Mouse (Mus musculus): ENCODE data around the gene Gm42372. TPM values are rescaled to one million over a fixed set of nuclear protein-coding genes. Genes with fewer than 3 reads are reported as not detected.

Gene Gm42372
- polyA plus RNA-seq, 1 experiment from 2014 or later: 0.17 TPM

DNA sequence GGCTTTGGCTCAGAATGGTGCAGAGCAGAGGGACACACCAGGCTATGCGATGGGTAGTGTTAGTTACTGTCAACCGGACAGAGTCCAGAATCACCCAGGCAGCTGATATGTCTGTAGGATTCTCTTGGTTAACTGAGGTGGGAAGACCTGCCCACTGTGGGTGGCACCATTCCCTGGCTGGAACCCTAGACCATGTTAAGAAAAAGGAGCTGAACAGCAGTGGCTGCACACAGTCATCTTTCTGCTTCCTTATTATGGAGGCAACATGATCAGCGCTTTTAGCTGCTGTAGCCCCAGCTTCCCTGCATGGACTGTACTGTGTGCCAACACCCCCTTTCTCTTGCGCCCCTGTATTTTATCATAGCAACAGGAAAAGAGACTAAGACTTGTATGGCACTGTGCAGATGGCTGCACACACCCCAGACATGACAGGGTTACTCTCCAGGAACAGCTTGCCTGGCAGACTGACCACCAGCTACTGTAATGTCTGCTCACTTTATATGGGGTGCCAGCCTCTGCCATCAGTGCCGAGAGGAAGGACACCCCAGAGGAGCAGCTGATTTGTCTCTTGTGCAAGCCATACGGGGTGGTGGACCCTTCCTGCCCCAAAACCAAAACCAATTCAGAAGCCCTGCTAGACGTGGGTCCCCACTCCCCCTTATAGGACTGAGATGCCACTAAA, 29.2 kb downstream of the Gm42372 start:
- 93% methylated on average over 7 of the region's 7 CpGs for WGBS
- Histone ChIP-seq H3K9ac (no peak overlapping the region), H3K36me3 (peaks cover 98% of the 10 kb centered on the region), H3K4me2 (no peak overlapping the region), H3K4me1 (peaks cover 3% of the 10 kb centered on the region; the same call in 1 of the 2 replicates), H3K9me3 (no peaks in the 10 kb centered on the region), H3K4me3 (no peak overlapping the region), H3K27ac (no peak overlapping the region), H3K27me3 (no peaks in the 10 kb centered on the region)
- ATAC-seq (ENCODE audit: borderline replicate concordance, extremely low read depth, low FRiP score, low TSS enrichment): no peak

DNA sequence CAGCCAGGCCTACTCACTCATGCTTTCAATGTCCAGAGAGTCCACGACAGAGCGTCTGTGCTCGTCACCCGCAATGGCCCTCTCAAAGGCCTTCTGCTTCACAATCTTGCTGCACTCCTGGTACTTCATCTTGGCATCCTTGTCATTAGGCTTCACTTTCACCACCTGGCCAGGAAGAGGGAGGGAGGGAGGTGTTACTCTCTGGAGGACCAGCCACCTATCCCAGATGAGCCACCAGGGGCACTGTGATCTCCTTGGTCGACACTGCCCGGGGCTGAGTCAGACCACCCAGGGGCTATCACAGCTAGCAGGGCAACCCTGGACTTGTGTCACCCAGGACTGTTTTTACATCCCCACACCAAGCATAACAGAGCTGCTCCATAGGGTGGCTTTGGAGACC, 32.5 kb downstream of the Gm42372 start:
- Histone ChIP-seq H3K4me2 (no peak overlapping the region), H3K27ac (no peak overlapping the region), H3K4me1 (peaks cover 8% of the 10 kb centered on the region; the same call in 1 of the 2 replicates), H3K9ac (no peak overlapping the region), H3K36me3 (peaks cover 82% of the 10 kb centered on the region), H3K9me3 (no peaks in the 10 kb centered on the region), H3K27me3 (no peaks in the 10 kb centered on the region), H3K4me3 (no peak overlapping the region)
- no peak for ATAC-seq (ENCODE audit: borderline replicate concordance, extremely low read depth, low FRiP score, low TSS enrichment)
- WGBS: 81% methylated on average over 6 of the region's 6 CpGs

DNA sequence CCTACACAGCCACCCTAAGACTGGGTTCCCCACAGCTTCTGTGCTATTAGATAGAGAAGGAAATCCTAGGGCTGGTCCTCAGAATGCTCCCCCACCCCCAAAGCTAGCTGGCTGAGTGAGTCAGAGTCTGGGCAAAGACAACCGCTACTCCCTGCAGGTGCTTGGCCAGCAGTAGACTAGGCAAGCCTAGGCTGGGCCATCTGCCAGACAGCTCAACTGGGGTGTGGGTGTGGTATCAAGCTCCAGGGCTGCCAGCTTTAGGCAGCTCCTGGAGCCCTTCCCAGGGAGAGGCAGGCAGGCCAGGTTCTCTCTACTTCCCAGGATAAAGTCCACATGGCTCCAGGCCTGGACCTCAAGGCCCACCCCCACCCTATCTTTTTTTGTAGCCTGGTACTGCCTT, 34.1 kb downstream of the Gm42372 start:
- WGBS: 43% methylated on average over 1 of the region's 1 CpGs
- Histone ChIP-seq H3K4me3 (no peak overlapping the region), H3K9ac (no peak overlapping the region), H3K9me3 (no peaks in the 10 kb centered on the region), H3K36me3 (peaks cover 82% of the 10 kb centered on the region), H3K27ac (peak overlapping the region; percentile 70), H3K4me1 (peaks cover 8% of the 10 kb centered on the region; the same call in 1 of the 2 replicates), H3K4me2 (no peak overlapping the region), H3K27me3 (no peaks in the 10 kb centered on the region)
- ATAC-seq (ENCODE audit: borderline replicate concordance, extremely low read depth, low FRiP score, low TSS enrichment): peak; percentile 69

DNA sequence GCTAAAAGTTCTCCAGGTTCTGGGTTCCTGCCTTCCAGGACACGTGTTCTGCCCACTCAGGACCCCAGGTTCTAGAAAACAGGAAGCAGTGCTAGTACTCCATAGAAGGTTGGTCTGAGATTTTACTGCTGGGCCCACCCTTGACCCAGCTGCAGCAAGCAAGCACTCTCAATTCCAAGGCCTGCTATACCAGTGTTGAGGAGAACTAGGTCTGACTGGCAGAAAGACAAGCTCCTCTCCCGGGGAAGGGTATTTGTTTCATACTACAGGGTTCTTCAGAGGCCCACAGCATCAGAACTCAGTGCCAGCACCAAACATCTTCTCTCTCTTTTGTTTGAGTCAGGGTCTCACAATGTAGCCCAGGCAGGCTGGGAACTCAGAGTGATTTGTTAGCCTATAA, 35.0 kb downstream of the Gm42372 start:
- no peak overlapping the region for H3K9ac ChIP-seq
- H3K9me3 ChIP-seq: no peaks in the 10 kb centered on the region

DNA sequence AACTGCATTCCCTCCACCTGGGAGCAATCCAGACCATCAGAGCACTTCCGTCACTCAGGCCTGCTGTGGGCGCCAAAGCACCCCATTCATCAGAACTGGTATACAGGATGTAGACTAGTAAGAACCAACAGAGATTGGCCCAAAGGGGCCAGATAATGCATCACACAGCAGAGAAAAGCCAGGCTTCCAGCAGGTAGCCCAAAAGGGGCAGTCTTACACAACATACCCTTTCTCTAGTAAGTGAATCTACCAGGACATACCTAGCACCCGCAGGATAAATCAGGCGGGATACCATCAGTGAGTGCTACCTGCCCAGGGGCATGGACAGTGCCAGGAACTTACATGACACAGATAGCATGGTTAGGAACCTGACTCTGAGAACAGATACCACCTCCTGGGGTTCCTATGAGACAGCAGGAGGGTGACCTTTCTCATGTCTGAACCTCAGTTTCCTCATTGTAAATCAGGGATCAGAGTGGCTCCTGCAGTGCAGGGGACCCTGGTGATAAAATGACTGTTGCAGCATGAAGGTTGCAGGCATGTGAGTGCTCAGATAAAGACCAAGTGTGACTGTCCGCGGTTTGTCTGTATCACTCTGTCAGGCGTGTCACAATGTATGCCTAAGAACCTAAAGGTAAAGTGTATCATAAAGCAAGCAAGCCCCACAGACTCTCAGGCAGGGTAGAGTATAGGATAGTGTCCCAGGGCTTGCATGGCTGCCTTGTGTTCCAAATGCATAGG, 36.7 kb downstream of the Gm42372 start:
- peaks cover 70% of the 10 kb centered on the region for H3K36me3 ChIP-seq
- no peak for ATAC-seq (ENCODE audit: borderline replicate concordance, extremely low read depth, low FRiP score, low TSS enrichment)
- H3K27me3 ChIP-seq: no peaks in the 10 kb centered on the region
- H3K4me1 ChIP-seq: peaks cover 25% of the 10 kb centered on the region
- no peaks in the 10 kb centered on the region for H3K9me3 ChIP-seq
- H3K4me2 ChIP-seq: no peak overlapping the region
- H3K4me3 ChIP-seq: no peak overlapping the region
- H3K9ac ChIP-seq: no peak overlapping the region
- WGBS: 84% methylated on average over 7 of the region's 7 CpGs
- H3K27ac ChIP-seq: no peak overlapping the region

More for the DNA sequence above, 35.0 kb downstream of the Gm42372 start:
- Histone ChIP-seq H3K27ac (peak overlapping the region; percentile 70; the same call in 1 of the 2 replicates), H3K36me3 (peaks cover 82% of the 10 kb centered on the region), H3K4me2 (no peak overlapping the region), H3K4me1 (peaks cover 9% of the 10 kb centered on the region; the same call in 1 of the 2 replicates), H3K4me3 (no peak overlapping the region), H3K27me3 (no peaks in the 10 kb centered on the region)
- no peak for ATAC-seq (ENCODE audit: borderline replicate concordance, extremely low read depth, low FRiP score, low TSS enrichment)
- WGBS: 86% methylated on average over 2 of the region's 2 CpGs

DNA sequence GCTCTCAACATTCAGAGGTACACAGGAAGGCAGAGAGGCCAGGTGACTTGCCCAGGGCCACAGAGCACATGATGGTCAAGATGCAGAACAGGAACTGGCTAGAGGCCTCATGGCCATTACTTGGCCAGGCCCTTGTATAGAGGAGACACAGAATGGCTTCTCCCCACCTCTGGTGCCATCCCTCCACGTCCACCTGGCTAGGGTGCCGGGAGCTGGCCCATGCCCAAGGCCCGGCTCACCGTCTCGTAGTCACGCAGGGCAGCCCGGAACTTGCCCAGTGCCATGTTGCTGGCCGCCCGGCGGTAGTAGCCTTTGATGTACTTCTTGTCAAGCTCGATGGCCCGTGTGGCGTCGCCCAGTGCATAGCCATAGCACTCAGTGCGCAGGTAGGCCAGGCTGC, 39.3 kb downstream of the Gm42372 start:
- no peak overlapping the region for H3K9ac ChIP-seq
- H3K36me3 ChIP-seq: peaks cover 45% of the 10 kb centered on the region
- H3K9me3 ChIP-seq: no peaks in the 10 kb centered on the region
- H3K4me3 ChIP-seq: no peak overlapping the region
- no peak overlapping the region for H3K4me2 ChIP-seq
- H3K27me3 ChIP-seq: no peaks in the 10 kb centered on the region
- ATAC-seq (ENCODE audit: borderline replicate concordance, extremely low read depth, low FRiP score, low TSS enrichment): no peak
- H3K4me1 ChIP-seq: peaks cover 45% of the 10 kb centered on the region
- H3K27ac ChIP-seq: no peak overlapping the region
- WGBS: 95% methylated on average over 15 of the region's 15 CpGs

DNA sequence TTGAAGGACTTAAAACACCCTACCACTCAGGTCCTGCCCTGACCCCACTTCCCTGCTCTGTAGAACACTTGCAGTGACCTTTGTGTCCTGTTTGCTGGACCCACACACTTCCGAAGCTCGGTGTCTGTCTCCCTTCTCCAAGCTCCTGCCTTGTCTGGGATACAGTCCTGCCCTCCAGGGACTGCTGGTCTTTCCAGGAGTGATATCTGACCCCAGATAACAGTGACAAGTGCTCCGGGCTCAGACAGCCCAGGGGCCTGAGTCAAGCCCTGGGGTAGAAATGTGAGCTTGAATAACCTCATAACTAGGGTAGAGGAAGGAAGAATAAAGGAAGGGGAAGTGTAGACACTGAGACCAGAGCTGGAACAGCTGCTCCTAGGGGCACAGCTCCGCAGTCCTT, 40.8 kb downstream of the Gm42372 start:
- H3K4me1 ChIP-seq: peaks cover 45% of the 10 kb centered on the region
- no peaks in the 10 kb centered on the region for H3K9me3 ChIP-seq
- 0 out of 2 replicates have a peak overlapping the region, but pooled peaks have one; percentile 73 for H3K4me2 ChIP-seq
- 65% methylated on average over 4 of the region's 4 CpGs for WGBS
- H3K27ac ChIP-seq: peak overlapping the region; percentile 77
- 0 out of 2 replicates have a peak overlapping the region, but pooled peaks have one; percentile 11 for H3K9ac ChIP-seq
- H3K36me3 ChIP-seq: peaks cover 45% of the 10 kb centered on the region
- no peak for ATAC-seq (ENCODE audit: borderline replicate concordance, extremely low read depth, low FRiP score, low TSS enrichment)
- H3K4me3 ChIP-seq: no peak overlapping the region
- H3K27me3 ChIP-seq: no peaks in the 10 kb centered on the region

DNA sequence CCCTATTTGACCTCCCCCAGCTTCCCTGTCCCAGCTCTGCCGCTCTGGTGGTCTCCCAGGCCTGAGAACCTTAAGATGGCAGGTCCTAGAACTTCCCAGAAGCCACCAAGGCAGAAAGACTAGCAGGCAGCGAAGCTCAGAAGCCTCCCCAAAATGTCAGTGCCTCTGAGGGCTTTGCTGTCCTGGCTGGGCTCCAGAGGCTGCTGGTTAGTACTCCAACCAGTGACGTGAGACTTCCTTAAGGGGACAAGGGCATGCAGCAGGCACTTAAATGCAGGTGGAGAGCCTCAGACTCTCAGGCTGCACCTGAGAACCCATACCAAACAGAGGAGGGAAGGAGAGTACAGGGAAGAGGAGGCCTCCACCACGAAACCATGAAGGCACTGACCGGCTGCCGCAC, 41.3 kb downstream of the Gm42372 start:
- Histone ChIP-seq H3K9me3 (no peaks in the 10 kb centered on the region), H3K4me2 (peak overlapping the region; percentile 73; the same call in 1 of the 2 replicates), H3K27me3 (no peaks in the 10 kb centered on the region), H3K4me1 (peaks cover 45% of the 10 kb centered on the region), H3K9ac (peak overlapping the region; percentile 11; the same call in 1 of the 2 replicates), H3K27ac (peak overlapping the region; percentile 77), H3K36me3 (peaks cover 41% of the 10 kb centered on the region), H3K4me3 (no peak overlapping the region)
- 66% methylated on average over 6 of the region's 6 CpGs for WGBS
- ATAC-seq (ENCODE audit: borderline replicate concordance, extremely low read depth, low FRiP score, low TSS enrichment): no peak

DNA sequence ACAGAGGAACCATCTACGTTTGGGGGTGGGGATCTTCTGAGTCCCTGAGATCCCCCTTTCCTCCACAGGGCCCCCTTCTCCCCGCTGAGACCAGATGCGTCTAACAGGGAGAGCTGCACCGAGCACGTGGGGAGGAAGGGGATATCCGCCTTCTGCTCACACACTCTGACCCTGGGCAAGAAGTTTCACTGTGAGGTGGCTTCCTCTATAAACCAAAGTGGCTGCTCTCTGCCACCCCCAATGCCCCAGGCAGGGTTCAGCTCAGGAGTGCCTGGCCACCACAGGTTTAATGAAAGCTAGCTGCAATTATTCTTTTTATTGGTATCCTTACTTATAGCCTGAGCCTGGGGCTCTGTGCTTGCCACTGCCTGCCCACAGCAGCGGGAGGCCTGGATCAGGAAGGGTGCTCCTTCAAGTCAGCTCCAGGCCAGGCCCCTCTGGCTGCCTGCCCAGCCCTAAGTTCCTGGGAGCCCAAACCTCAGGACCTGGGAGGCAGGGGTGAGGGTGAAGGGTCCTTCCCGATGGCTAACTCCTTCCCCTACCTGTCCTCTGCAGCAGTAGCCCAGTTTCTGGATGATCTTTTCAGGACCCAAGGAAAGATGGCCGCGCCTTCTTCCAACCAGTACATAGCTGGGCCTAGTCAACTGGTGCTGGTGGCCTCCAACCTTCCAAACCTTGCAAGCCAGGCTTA, 42.1 kb downstream of the Gm42372 start:
- Histone ChIP-seq H3K4me2 (peak overlapping the region; percentile 73), H3K9me3 (no peaks in the 10 kb centered on the region), H3K4me3 (0 out of 2 replicates have a peak overlapping the region, but pooled peaks have one; percentile 6), H3K27me3 (no peaks in the 10 kb centered on the region), H3K4me1 (peaks cover 45% of the 10 kb centered on the region), H3K36me3 (peaks cover 34% of the 10 kb centered on the region), H3K9ac (peak overlapping the region; percentile 11; the same call in 1 of the 2 replicates), H3K27ac (peak overlapping the region; percentile 77)
- no peak for ATAC-seq (ENCODE audit: borderline replicate concordance, extremely low read depth, low FRiP score, low TSS enrichment)
- 69% methylated on average over 10 of the region's 10 CpGs for WGBS

DNA sequence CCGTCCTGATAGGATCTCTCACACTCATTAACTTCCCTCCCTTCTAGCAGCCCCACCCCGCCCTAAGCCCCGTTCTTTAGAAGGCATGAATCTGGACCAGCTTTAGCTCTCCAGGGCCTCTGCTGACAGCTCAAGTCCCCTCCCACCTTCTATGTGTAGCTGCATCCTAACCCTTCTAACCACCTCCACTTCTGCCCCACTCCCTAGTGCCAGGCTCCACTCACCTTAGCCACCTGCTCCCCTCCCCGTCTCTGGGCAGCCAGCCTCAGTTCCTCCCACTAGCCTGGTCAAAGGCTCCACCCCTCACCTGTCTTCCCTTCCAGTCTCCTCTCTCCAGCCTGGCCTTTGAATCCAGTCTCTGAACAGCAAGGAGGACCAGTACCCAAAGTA, 42.6 kb downstream of the Gm42372 start:
- no peak for ATAC-seq (ENCODE audit: borderline replicate concordance, extremely low read depth, low FRiP score, low TSS enrichment)
- peak overlapping the region; percentile 73 for H3K4me2 ChIP-seq
- H3K36me3 ChIP-seq: peaks cover 34% of the 10 kb centered on the region
- H3K4me1 ChIP-seq: peaks cover 45% of the 10 kb centered on the region
- H3K27ac ChIP-seq: peak overlapping the region; percentile 77
- no peaks in the 10 kb centered on the region for H3K27me3 ChIP-seq
- 66% methylated on average over 4 of the region's 4 CpGs for WGBS
- H3K9me3 ChIP-seq: no peaks in the 10 kb centered on the region
- H3K9ac ChIP-seq: peak overlapping the region; percentile 11; the same call in 1 of the 2 replicates
- H3K4me3 ChIP-seq: 0 out of 2 replicates have a peak overlapping the region, but pooled peaks have one; percentile 71

DNA sequence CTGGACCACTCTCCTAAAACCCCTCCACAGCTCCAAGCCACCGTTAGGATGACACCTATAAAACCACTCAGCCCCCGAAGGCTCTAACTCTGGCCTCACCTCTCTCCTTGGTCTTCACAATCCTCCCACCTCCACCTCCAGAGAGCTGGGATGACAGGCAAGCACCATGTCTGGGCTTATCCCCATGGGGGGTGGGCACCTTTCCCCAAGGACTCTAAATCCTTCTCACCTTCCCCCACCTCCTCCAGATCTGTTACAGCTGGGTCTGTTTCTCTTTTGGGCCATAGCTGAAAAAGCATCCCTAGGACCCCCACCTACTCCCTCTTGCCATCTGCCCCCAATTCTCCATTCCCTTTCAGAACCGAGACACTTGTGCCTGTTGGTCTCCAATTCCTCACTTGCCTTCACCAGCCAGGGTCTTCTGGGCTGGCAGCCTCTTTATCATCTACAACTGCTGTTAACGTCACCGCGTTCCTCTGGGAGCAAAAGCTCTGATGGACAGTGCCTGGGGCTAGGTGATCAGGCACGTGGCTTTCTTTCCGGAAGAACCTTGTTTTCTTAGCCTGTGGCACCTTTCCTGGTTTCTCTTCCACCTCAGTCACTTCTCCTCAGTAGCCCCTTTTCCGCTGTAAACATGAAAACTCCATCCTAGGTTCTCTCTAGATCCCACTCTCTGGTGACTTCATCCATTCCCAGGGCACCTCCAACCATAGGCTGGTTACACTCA, 43.2 kb downstream of the Gm42372 start:
- H3K27me3 ChIP-seq: no peaks in the 10 kb centered on the region
- H3K36me3 ChIP-seq: peaks cover 33% of the 10 kb centered on the region
- H3K4me1 ChIP-seq: peaks cover 45% of the 10 kb centered on the region
- ATAC-seq (ENCODE audit: borderline replicate concordance, extremely low read depth, low FRiP score, low TSS enrichment): no peak
- H3K4me2 ChIP-seq: peak overlapping the region; percentile 73
- peak overlapping the region; percentile 71 for H3K4me3 ChIP-seq
- peak overlapping the region; percentile 77; the same call in 1 of the 2 replicates for H3K27ac ChIP-seq
- peak overlapping the region; percentile 73 for H3K9ac ChIP-seq
- WGBS: 73% methylated on average over 9 of the region's 9 CpGs
- no peaks in the 10 kb centered on the region for H3K9me3 ChIP-seq

Measured in lung, embryonic 15.5 days (tissue).